ENCODE assay signal across 26 mouse cellular contexts in genomic region chr1:106598292-106598583, GRCm38 (mm10).
DNase-seq lines count a peak whose midpoint lies in the region; ATAC-seq and TF ChIP-seq lines count a peak whose summit lies in the region.
"Had no signal": no experiment of that assay in that cellular context is flagged by ENCODE, and none has a peak within 500 bp of the region (broad histone marks: within the 10 kb centered on the region; RNA-seq: fewer than 3 reads in every experiment).

No protein-coding gene starts in this region.

- no peaks in the 10 kb centered on the region; the same call in 1 of the 2 replicates for H3K79me2 ChIP-seq in MEL (ENCODE audit: control insufficient read depth, insufficient read depth, low read length, poor library complexity)

- no peak overlapping the region for H3K4me2 ChIP-seq in kidney, embryonic 16.5 days (replicated peaks; ENCODE audit: low read depth, low read length)
- H3K4me2 ChIP-seq in limb, embryonic 14.5 days (replicated peaks; ENCODE audit: low read depth, low read length, severe bottlenecking) = no peak overlapping the region
- H3K4me2 ChIP-seq: forebrain, embryonic 13.5 days; heart, embryonic 12.5 days; heart, embryonic 15.5 days; hindbrain, embryonic 14.5 days had no signal

- H3K36me3 ChIP-seq in kidney, embryonic 16.5 days (ENCODE audit: insufficient read depth, low read length) = no peaks in the 10 kb centered on the region
- no peaks in the 10 kb centered on the region for H3K36me3 ChIP-seq in ES-E14 (ENCODE audit: control insufficient read depth, insufficient read depth, low read length, poor library complexity, severe bottlenecking)
- no peaks in the 10 kb centered on the region for H3K36me3 ChIP-seq in MEL (ENCODE audit: control insufficient read depth in 1 of 2, insufficient read depth in 2 of 2, low read length in 2 of 2)
- no peaks in the 10 kb centered on the region for H3K36me3 ChIP-seq in limb, embryonic 14.5 days (ENCODE audit: control insufficient read depth, insufficient read depth, low read length)
- H3K36me3 ChIP-seq: forebrain, embryonic 10.5 days; heart, embryonic 12.5 days; heart, embryonic 15.5 days had no signal

- no peak for TF ChIP-seq POLR2A in MEL (IDR thresholded peaks at IDR 0.05; ENCODE audit: control insufficient read depth in 1 of 2, insufficient read depth in 1 of 2, low read depth in 1 of 2, low read length in 2 of 2, poor library complexity in 1 of 2)
- no peak for TF ChIP-seq POLR2A in limb, embryonic 14.5 days (IDR thresholded peaks at IDR 0.05; ENCODE audit: borderline replicate concordance, extremely low read depth, insufficient read depth, insufficient read length)

- no peak for DNase-seq in kidney, adult 18-20 months
- DNase-seq in ES-E14 (ENCODE audit: low read depth, low spot score) (no peak), MEL (ENCODE audit: low read depth, low spot score) (no peak)
- DNase-seq in limb, embryonic 14.5 days (ENCODE audit: low spot score) = no peak
- no peak for DNase-seq in thymus, postnatal 10 days (ENCODE audit: low spot score in 2 of 2)
- no peak for DNase-seq in gastrocnemius, adult 18-20 months (ENCODE audit: low spot score)
- DNase-seq: adrenal gland, postnatal 10 days; adrenal gland, postnatal 36 days; cerebellum, adult 18-20 months; cerebellum, adult 9-10 months; cerebellum, postnatal 14 days; gastrocnemius, adult 2 months; gastrocnemius, postnatal 14 days; heart, adult 18-20 months; heart, postnatal 10 days; heart, postnatal 4 days had no signal

- no peak for TF ChIP-seq EP300 in MEL (IDR thresholded peaks at IDR 0.05; ENCODE audit: low read depth in 1 of 2, low read length in 2 of 2)

- no peak for TF ChIP-seq CTCF in MEL (IDR thresholded peaks at IDR 0.05 in 2 of 3, conservative IDR thresholded peaks at IDR 0.05 in 1 of 3; ENCODE audit: control insufficient read depth in 1 of 3, insufficient read depth in 1 of 3, low read depth in 2 of 3, low read length in 3 of 3, poor library complexity in 1 of 3, severe bottlenecking in 1 of 3)

- no peak overlapping the region for H3K4me3 ChIP-seq in kidney, embryonic 16.5 days (ENCODE audit: low read length)
- H3K4me3 ChIP-seq in ES-E14 (ENCODE audit: insufficient read depth in 1 of 2, low read depth in 1 of 2, low read length in 2 of 2, poor library complexity in 1 of 2, severe bottlenecking in 1 of 2) (no peak overlapping the region), MEL (ENCODE audit: control insufficient read depth in 1 of 2, insufficient read depth in 1 of 2, low read depth in 2 of 2, low read length in 2 of 2) (no peak overlapping the region)
- no peak overlapping the region for H3K4me3 ChIP-seq in limb, embryonic 14.5 days (replicated peaks; ENCODE audit: low read length)
- H3K4me3 ChIP-seq: forebrain, embryonic 10.5 days; forebrain, embryonic 13.5 days; gastrocnemius, adult 2 months; heart, embryonic 12.5 days; heart, embryonic 15.5 days had no signal

- ATAC-seq in kidney, embryonic 16.5 days (ENCODE audit: low FRiP score, low TSS enrichment) = peak; percentile 46; the same call in 1 of the 2 replicates
- ATAC-seq in limb, embryonic 14.5 days (ENCODE audit: low FRiP score, low read depth) = peak; percentile 88
- ATAC-seq: CD4-positive, CD25-positive, alpha-beta regulatory T cell, adult 4 months; forebrain, embryonic 13.5 days; forebrain, embryonic 16.5 days; hindbrain, postnatal 0 days; Patski had no signal

- peak overlapping the region; percentile 36; the same call in 1 of the 2 replicates for H3K27ac ChIP-seq in kidney, embryonic 16.5 days (ENCODE audit: low read length)
- H3K27ac ChIP-seq in ES-E14 (ENCODE audit: insufficient read depth, low read depth, low read length, poor library complexity, severe bottlenecking) (no peak overlapping the region), MEL (ENCODE audit: control insufficient read depth, low read depth, low read length) (no peak overlapping the region)
- 0 out of 2 replicates have a peak overlapping the region, but pooled peaks have one; percentile 71 for H3K27ac ChIP-seq in limb, embryonic 14.5 days (replicated peaks; ENCODE audit: low read depth, low read length)
- H3K27ac ChIP-seq: forebrain, embryonic 10.5 days; forebrain, embryonic 13.5 days; gastrocnemius, adult 2 months; heart, embryonic 15.5 days; hindbrain, embryonic 14.5 days; hindbrain, postnatal 0 days had no signal

- in situ Hi-C loops in ES-E14 (cut with MboI; ENCODE audit: low sequenced_read_pairs in 2 of 2, unreplicated experiment in 2 of 2) = no loop called here

- H3K9ac ChIP-seq in kidney, embryonic 16.5 days (replicated peaks; ENCODE audit: low read length) = no peak overlapping the region
- no peak overlapping the region for H3K9ac ChIP-seq in ES-E14 (ENCODE audit: insufficient read depth, low read depth, low read length, poor library complexity, severe bottlenecking)
- no peak overlapping the region for H3K9ac ChIP-seq in MEL (ENCODE audit: control insufficient read depth, low read depth, low read length, poor library complexity, severe bottlenecking)
- H3K9ac ChIP-seq in limb, embryonic 14.5 days (ENCODE audit: low read depth, low read length, severe bottlenecking) = no peak overlapping the region
- H3K9ac ChIP-seq: forebrain, embryonic 13.5 days; heart, embryonic 12.5 days; heart, embryonic 15.5 days; hindbrain, embryonic 14.5 days had no signal

- TF ChIP-seq RAD21 in MEL (IDR thresholded peaks at IDR 0.05; ENCODE audit: low read depth, low read length) = no peak

- peaks cover 26% of the 10 kb centered on the region for H3K4me1 ChIP-seq in kidney, embryonic 16.5 days (ENCODE audit: insufficient read depth, low read length)
- H3K4me1 ChIP-seq in ES-E14 (ENCODE audit: control insufficient read depth in 2 of 2, insufficient read depth in 2 of 2, low read length in 2 of 2, poor library complexity in 1 of 2) = no peaks in the 10 kb centered on the region
- no peaks in the 10 kb centered on the region for H3K4me1 ChIP-seq in MEL (ENCODE audit: control insufficient read depth in 1 of 2, insufficient read depth in 2 of 2, low read length in 2 of 2)
- peaks cover 23% of the 10 kb centered on the region for H3K4me1 ChIP-seq in limb, embryonic 14.5 days (ENCODE audit: control insufficient read depth, insufficient read depth, low read length)

- 38% methylated on average over 2 of the region's 2 CpGs for WGBS in kidney, embryonic 16.5 days
- WGBS in limb, embryonic 14.5 days = 10% methylated on average over 2 of the region's 2 CpGs

- H3K9me3 ChIP-seq in kidney, embryonic 16.5 days (ENCODE audit: low read length) = no peaks in the 10 kb centered on the region
- H3K9me3 ChIP-seq in ES-E14 (ENCODE audit: control insufficient read depth, insufficient read depth, low read depth, low read length) = no peaks in the 10 kb centered on the region
- H3K9me3 ChIP-seq in MEL (replicated peaks; ENCODE audit: insufficient read depth, low read length) = no peaks in the 10 kb centered on the region
- H3K9me3 ChIP-seq in limb, embryonic 14.5 days (ENCODE audit: control insufficient read depth, low read length) = no peaks in the 10 kb centered on the region
- H3K9me3 ChIP-seq: forebrain, embryonic 10.5 days; forebrain, embryonic 13.5 days; heart, embryonic 12.5 days; heart, embryonic 15.5 days had no signal

- H3K27me3 ChIP-seq in kidney, embryonic 16.5 days (ENCODE audit: insufficient read depth, low read length) = no peaks in the 10 kb centered on the region
- H3K27me3 ChIP-seq in MEL (ENCODE audit: control insufficient read depth in 1 of 2, insufficient read depth in 2 of 2, low read length in 2 of 2) = peaks cover 2 to 3% of the 10 kb centered on the region in 2 experiments; a peak in 2 of 4 replicates
- no peaks in the 10 kb centered on the region for H3K27me3 ChIP-seq in limb, embryonic 14.5 days (ENCODE audit: control insufficient read depth, insufficient read depth, low read length)
- H3K27me3 ChIP-seq: forebrain, embryonic 13.5 days; heart, embryonic 12.5 days; heart, embryonic 15.5 days; Patski had no signal

TF ChIP-seq in ES-E14, 5 proteins besides CTCF, POLR2A, EP300 and RAD21:
- 0 out of 2 replicates have a peak, but pooled peaks have one; percentile 14 for TF ChIP-seq ZNF384 (IDR thresholded peaks at IDR 0.05; ENCODE audit: low read depth, low read length)
- no peak for TF ChIP-seq ZC3H11A (IDR thresholded peaks at IDR 0.05; ENCODE audit: borderline replicate concordance, low read depth, low read length)
TF ChIP-seq in ES-E14: peak in this region for 1.

TF ChIP-seq in MEL, 35 proteins besides CTCF, POLR2A, EP300 and RAD21:
- TF ChIP-seq ZNF384 (IDR thresholded peaks at IDR 0.05; ENCODE audit: low read depth, low read length) = peak; percentile 79
- TF ChIP-seq TBP (IDR thresholded peaks at IDR 0.05; ENCODE audit: low read depth, low read length) = no peak

Comparison
In these comparisons a context has a peak if more than half of its experiments do, and no peak if none do; other contexts are left out.
1. H3K27ac ChIP-seq: peak in kidney, embryonic 16.5 days (single experiment) and limb, embryonic 14.5 days (single experiment); none in ES-E14 (single experiment) and MEL (single experiment).